11 mouse cellular contexts compared by ENCODE assay signal in the genomic region with DNA sequence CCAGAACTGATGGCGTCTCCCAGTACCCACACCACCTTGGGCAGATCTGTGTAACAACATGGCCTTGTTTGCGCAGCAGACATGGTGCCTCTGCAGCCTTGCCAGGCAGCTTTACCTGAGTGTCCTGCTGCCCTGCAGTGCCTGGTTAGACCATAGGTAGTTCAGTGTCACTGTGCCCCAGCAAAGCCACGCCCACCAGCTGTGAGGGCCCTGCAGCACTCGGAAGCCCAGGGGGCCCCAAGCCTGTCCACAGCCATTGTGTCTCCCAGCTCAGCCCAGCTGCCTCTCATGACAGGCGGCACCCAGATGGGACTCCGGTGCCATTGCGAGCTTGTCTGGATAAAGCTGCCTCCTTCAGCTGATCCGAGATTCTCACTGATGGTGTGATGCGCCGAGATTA. TPM values are rescaled to one million over a fixed set of nuclear protein-coding genes. Genes with fewer than 3 reads are reported as not detected.
DNase-seq lines count a peak whose midpoint lies in the region; ATAC-seq and TF ChIP-seq lines count a peak whose summit lies in the region.
"Had no signal": no experiment of that assay in that cellular context is flagged by ENCODE, and none has a peak within 500 bp of the region (broad histone marks: within the 10 kb centered on the region; RNA-seq: fewer than 3 reads in every experiment).

No protein-coding gene starts in this region.

- no peak for ATAC-seq in heart, embryonic 12.5 days (ENCODE audit: insufficient number of reproducible peaks, low FRiP score)
- no peak for ATAC-seq in G1E (ENCODE audit: extremely low read depth, insufficient number of reproducible peaks, low FRiP score, poor library complexity, severe bottlenecking)
- no peak for ATAC-seq in hindbrain, embryonic 14.5 days (ENCODE audit: low FRiP score)
- 0 out of 2 replicates have a peak, but pooled peaks have one; percentile 14 for ATAC-seq in midbrain, embryonic 12.5 days (ENCODE audit: low FRiP score, low read depth)
- ATAC-seq: CD4-positive, CD25-positive, alpha-beta regulatory T cell, adult 4 months had no signal

- DNase-seq in heart, postnatal 25 days (ENCODE audit: low spot score): no peak
- DNase-seq in G1E (ENCODE audit: low spot score): no peak
- DNase-seq in hindbrain, embryonic 14.5 days (ENCODE audit: low spot score): no peak
- no peak for DNase-seq in layer of hippocampus, adult 18-20 months (ENCODE audit: low spot score in 2 of 2)
- no peak for DNase-seq in gastrocnemius, postnatal 4 days (ENCODE audit: low spot score in 2 of 2)
- DNase-seq in urinary bladder, postnatal 4 days (ENCODE audit: low spot score in 2 of 2): no peak
- DNase-seq: gastrocnemius, postnatal 14 days had no signal

- intact Hi-C loops in heart, postnatal 25 days (cut with DNase I): loop anchor here (5.0 kb wide), 1 partner anchor 666 kb away; no protein-coding TSS in a partner anchor

- 55% methylated on average over 10 of the region's 10 CpGs for WGBS in heart, embryonic 12.5 days
- 30% methylated on average over 10 of the region's 10 CpGs for WGBS in hindbrain, embryonic 14.5 days
- 34% methylated on average over 10 of the region's 10 CpGs for WGBS in midbrain, embryonic 12.5 days

- H3K4me1 ChIP-seq in heart, embryonic 12.5 days (replicated peaks): peaks cover 100% of the 10 kb centered on the region
- peaks cover 100% of the 10 kb centered on the region for H3K4me1 ChIP-seq in G1E (ENCODE audit: insufficient read depth, low read depth, low read length)
- peaks cover 7% of the 10 kb centered on the region; the same call in 1 of the 2 replicates for H3K4me1 ChIP-seq in hindbrain, embryonic 14.5 days (replicated peaks; ENCODE audit: control insufficient read depth, insufficient read depth, low read length)
- H3K4me1 ChIP-seq in midbrain, embryonic 12.5 days: peaks cover 36% of the 10 kb centered on the region

- peak overlapping the region; percentile 73 for H3K27ac ChIP-seq in heart, embryonic 12.5 days (ENCODE audit: poor library complexity, severe bottlenecking)
- H3K27ac ChIP-seq in hindbrain, embryonic 14.5 days: no peak overlapping the region; the same call in 1 of the 2 replicates
- H3K27ac ChIP-seq in midbrain, embryonic 12.5 days (replicated peaks): peak overlapping the region; percentile 54
- H3K27ac ChIP-seq: kidney, embryonic 15.5 days had no signal

- no peaks in the 10 kb centered on the region for H3K27me3 ChIP-seq in heart, embryonic 12.5 days (replicated peaks)
- H3K27me3 ChIP-seq in G1E (ENCODE audit: insufficient read depth, low read length): no peaks in the 10 kb centered on the region
- no peaks in the 10 kb centered on the region for H3K27me3 ChIP-seq in hindbrain, embryonic 14.5 days (ENCODE audit: control insufficient read depth, insufficient read depth, low read length)
- peaks cover 23% of the 10 kb centered on the region for H3K27me3 ChIP-seq in midbrain, embryonic 12.5 days
- H3K27me3 ChIP-seq: kidney, embryonic 15.5 days had no signal

- peak overlapping the region; percentile 10 for H3K9ac ChIP-seq in heart, embryonic 12.5 days
- H3K9ac ChIP-seq in hindbrain, embryonic 14.5 days: 0 out of 2 replicates have a peak overlapping the region, but pooled peaks have one; percentile 26
- H3K9ac ChIP-seq in midbrain, embryonic 12.5 days (replicated peaks): no peak overlapping the region
- H3K9ac ChIP-seq: kidney, embryonic 15.5 days had no signal

- H3K4me2 ChIP-seq in heart, embryonic 12.5 days: peak overlapping the region; percentile 35
- no peak overlapping the region for H3K4me2 ChIP-seq in hindbrain, embryonic 14.5 days (replicated peaks)
- 0 out of 2 replicates have a peak overlapping the region, but pooled peaks have one; percentile 2 for H3K4me2 ChIP-seq in midbrain, embryonic 12.5 days (replicated peaks)
- H3K4me2 ChIP-seq: kidney, embryonic 15.5 days had no signal

- TF ChIP-seq CTCF in G1E (IDR thresholded peaks at IDR 0.05; ENCODE audit: low read depth, low read length): no peak

- H3K36me3 ChIP-seq in heart, embryonic 12.5 days: peaks cover 26% of the 10 kb centered on the region
- H3K36me3 ChIP-seq in G1E (replicated peaks): peaks cover 98% of the 10 kb centered on the region
- H3K36me3 ChIP-seq in hindbrain, embryonic 14.5 days (replicated peaks; ENCODE audit: control insufficient read depth, insufficient read depth): no peaks in the 10 kb centered on the region
- H3K36me3 ChIP-seq in midbrain, embryonic 12.5 days: no peaks in the 10 kb centered on the region
- H3K36me3 ChIP-seq: kidney, embryonic 15.5 days had no signal

- H3K9me3 ChIP-seq in heart, embryonic 12.5 days (replicated peaks): no peaks in the 10 kb centered on the region
- no peaks in the 10 kb centered on the region for H3K9me3 ChIP-seq in G1E (replicated peaks)
- no peaks in the 10 kb centered on the region for H3K9me3 ChIP-seq in hindbrain, embryonic 14.5 days (ENCODE audit: control insufficient read depth, low read length)
- H3K9me3 ChIP-seq in midbrain, embryonic 12.5 days: no peaks in the 10 kb centered on the region
- H3K9me3 ChIP-seq: kidney, embryonic 15.5 days had no signal

- H3K4me3 ChIP-seq in heart, embryonic 12.5 days: no peak overlapping the region
- H3K4me3 ChIP-seq in G1E (ENCODE audit: low read depth, low read length): peak overlapping the region; percentile 64; the same call in 1 of the 2 replicates
- no peak overlapping the region for H3K4me3 ChIP-seq in hindbrain, embryonic 14.5 days (replicated peaks; ENCODE audit: low read length)
- no peak overlapping the region for H3K4me3 ChIP-seq in midbrain, embryonic 12.5 days
- H3K4me3 ChIP-seq: kidney, embryonic 15.5 days had no signal

RNA-seq across cellular contexts. Expression of gene Zfpm1, which starts 9.6 kb away (rescaled TPM):
- polyA plus RNA-seq in heart, embryonic 12.5 days (2016; fragmentation: Nextera tagmentation; extraction: Ambion mirVana): 8.0 and 9.2 TPM in 2 replicates
- 10 to 100 TPM; 21.3 to 22.6 TPM for total RNA-seq in heart, postnatal 25 days (2021)
- total RNA-seq in G1E (2014; fragmentation: Nextera tagmentation) (254 and 292 TPM in 2 replicates), G1E (2017) (53.1 and 54.4 TPM in 2 replicates)
- polyA plus RNA-seq in G1E (2012): 1,150 and 1,251 TPM in 2 replicates
- 1.8 and 2.0 TPM in 2 replicates for polyA plus RNA-seq in hindbrain, embryonic 14.5 days (2014; fragmentation: Nextera tagmentation; extraction: Ambion mirVana)
- 3.0 TPM in 2 replicates for polyA plus RNA-seq in midbrain, embryonic 12.5 days (2016; fragmentation: Nextera tagmentation; extraction: Ambion mirVana)
- 10 to 100 TPM; 43.7 to 52.2 TPM for total RNA-seq in layer of hippocampus, adult 18-20 months (2021)
- total RNA-seq in gastrocnemius, postnatal 4 days (2021): 10 to 100 TPM; 10.6 to 13.6 TPM
